Mouse (Mus musculus) myocyte (in vitro differentiated cells): ENCODE measurements around the gene Ugt1a1.

ENCODE experiments used
- CEBPB ChIP-seq: IDR thresholded peaks from 2 replicates; pipeline ENCODE4 v1.6.1; 2011; ENCODE audit warnings: mild to moderate bottlenecking, moderate library complexity; ENCODE audit not compliant: poor library complexity, insufficient read depth, severe bottlenecking
- MAX ChIP-seq: IDR thresholded peaks from one replicate; pipeline ENCODE4 v1.6.1; 2011; ENCODE audit warnings: low read depth, mild to moderate bottlenecking, control low read depth
- MYOD1 ChIP-seq, 3 experiments: IDR thresholded peaks; one replicate each; pipeline ENCODE4 v1.6.1; 2011; ENCODE audit warnings: control low read depth in 2 of 3, low read depth in 2 of 3, mild to moderate bottlenecking in 2 of 3, moderate library complexity in 1 of 3; ENCODE audit not compliant: insufficient read length in 2 of 3, control insufficient read depth in 1 of 3
- MYOG ChIP-seq, 3 experiments: IDR thresholded peaks; one replicate each; pipeline ENCODE4 v1.6.1; 2011; ENCODE audit warnings: control low read depth in 2 of 3, low read depth in 2 of 3, mild to moderate bottlenecking in 2 of 3; ENCODE audit not compliant: insufficient read length in 2 of 3, control insufficient read depth in 1 of 3, insufficient read depth in 1 of 3
- POLR2A ChIP-seq: IDR thresholded peaks from one replicate; pipeline ENCODE4 v1.6.1; 2011; ENCODE audit warnings: low read depth, mild to moderate bottlenecking, control low read depth, moderate library complexity; ENCODE audit not compliant: insufficient read length
- REST ChIP-seq: IDR thresholded peaks from one replicate; pipeline ENCODE4 v1.6.1; 2011; ENCODE audit warnings: mild to moderate bottlenecking, control low read depth, moderate library complexity; ENCODE audit not compliant: insufficient read depth, insufficient read length
- USF1 ChIP-seq: IDR thresholded peaks from one replicate; pipeline ENCODE4 v1.6.1; 2011; ENCODE audit warnings: low read depth, mild to moderate bottlenecking, control low read depth, moderate library complexity

- TF ChIP-seq POLR2A (no peak), USF1 (no peak), MYOG (IDR thresholded peaks at IDR 0.05; ENCODE audit: control insufficient read depth in 1 of 3, insufficient read depth in 1 of 3, insufficient read length in 2 of 3, low read depth in 2 of 3) (no peak), MYOD1 (IDR thresholded peaks at IDR 0.05; ENCODE audit: control insufficient read depth in 1 of 3, insufficient read length in 2 of 3, low read depth in 2 of 3) (no peak), REST (no peak), MAX (no peak), CEBPB (no peak)
Observed at GRCm38 (mm10) chr1:88192136-88192535, 19.6 kb upstream of the Ugt1a1 start.
